Mouse (Mus musculus): ENCODE measurements at regions not wholly inside any gene's neighbourhood (a gene's known extent, or its start where the extent isn't known, plus 50 kb on each side); places are given as distances from the start of the nearest gene placed in this dataset.
"Not testable (repeated sequence)": the region's sequence is repeated elsewhere in the genome, so short reads cannot be mapped to it uniquely, and the experiment has no call there.

DNA sequence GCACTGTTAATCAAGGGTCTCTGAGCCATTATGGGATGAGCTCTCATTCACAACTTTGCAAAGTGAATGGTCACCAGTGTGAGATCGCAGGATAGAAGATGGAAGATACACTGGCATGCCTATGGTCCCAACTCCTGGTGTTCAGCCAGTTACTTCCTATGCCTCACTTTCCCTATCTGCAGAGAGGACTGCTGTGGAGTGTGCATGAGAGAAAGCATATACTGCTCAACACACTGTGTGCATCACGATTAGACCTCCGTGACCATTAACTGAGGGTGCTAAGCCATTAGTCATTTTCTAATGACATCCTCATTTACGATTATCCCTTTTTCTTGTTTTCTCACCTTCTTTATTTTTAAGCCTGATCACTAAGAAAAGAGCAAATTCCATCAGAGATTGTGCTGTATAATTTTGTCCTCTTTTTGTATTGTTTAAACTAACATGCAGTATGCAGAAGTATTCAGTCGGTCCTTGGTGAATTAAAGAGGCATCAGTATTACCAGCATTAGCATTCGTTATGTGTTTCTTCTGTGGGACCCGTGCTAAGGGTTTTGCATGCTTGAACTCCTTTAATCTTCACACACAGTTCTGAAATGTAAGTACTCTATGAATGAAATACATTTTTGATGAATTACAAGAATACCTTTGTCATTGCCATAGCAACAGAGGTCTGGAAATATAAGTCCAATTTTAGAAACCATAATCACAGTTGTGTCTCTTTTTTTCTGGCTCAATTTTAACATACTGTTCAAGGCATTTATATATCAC, 219.4 kb upstream of the Klf6 start:
- Histone ChIP-seq H3K9ac (no peak overlapping the region), H3K4me2 (no peak overlapping the region), H3K27ac (no peak overlapping the region), H3K36me3 (no peaks in the 10 kb centered on the region), H3K4me3 (replicated peaks) (no peak overlapping the region), H3K27me3 (no peaks in the 10 kb centered on the region), H3K4me1 (replicated peaks) (no peaks in the 10 kb centered on the region), H3K9me3 (replicated peaks) (no peaks in the 10 kb centered on the region)
- ATAC-seq (ENCODE audit: low read depth) (no peak), DNase-seq (no peak)
- 74% methylated on average over 7 of the region's 7 CpGs for WGBS (ENCODE audit: insufficient replicate concordance)

DNA sequence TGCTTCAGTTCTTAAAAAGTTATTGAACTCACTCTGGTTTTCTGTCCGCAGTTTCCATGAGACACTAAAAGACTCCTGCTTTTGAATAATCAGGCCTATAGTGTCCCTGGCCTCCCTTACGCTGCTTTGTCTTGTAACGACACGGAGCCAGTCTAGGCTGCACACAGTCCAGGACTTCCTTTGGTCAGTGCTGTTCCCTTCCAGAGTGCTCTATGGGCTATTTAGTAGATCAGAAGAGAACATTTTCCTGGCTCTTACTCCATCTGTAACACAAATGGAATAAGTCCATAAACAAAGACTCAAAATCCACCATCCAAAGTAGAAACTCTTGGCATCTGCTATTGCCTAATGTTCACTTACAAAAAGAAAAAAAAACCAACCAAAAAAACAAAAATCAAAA, 213.0 kb upstream of the Klf6 start:
- Histone ChIP-seq H3K27ac (no peak overlapping the region), H3K9ac (no peak overlapping the region), H3K9me3 (replicated peaks) (no peaks in the 10 kb centered on the region), H3K4me3 (replicated peaks) (no peak overlapping the region), H3K27me3 (no peaks in the 10 kb centered on the region), H3K4me2 (no peak overlapping the region), H3K4me1 (replicated peaks) (no peaks in the 10 kb centered on the region), H3K36me3 (no peaks in the 10 kb centered on the region)
- ATAC-seq (ENCODE audit: low read depth) (no peak), DNase-seq (no peak)
- WGBS (ENCODE audit: insufficient replicate concordance) = 71% methylated on average over 4 of the region's 4 CpGs

DNA sequence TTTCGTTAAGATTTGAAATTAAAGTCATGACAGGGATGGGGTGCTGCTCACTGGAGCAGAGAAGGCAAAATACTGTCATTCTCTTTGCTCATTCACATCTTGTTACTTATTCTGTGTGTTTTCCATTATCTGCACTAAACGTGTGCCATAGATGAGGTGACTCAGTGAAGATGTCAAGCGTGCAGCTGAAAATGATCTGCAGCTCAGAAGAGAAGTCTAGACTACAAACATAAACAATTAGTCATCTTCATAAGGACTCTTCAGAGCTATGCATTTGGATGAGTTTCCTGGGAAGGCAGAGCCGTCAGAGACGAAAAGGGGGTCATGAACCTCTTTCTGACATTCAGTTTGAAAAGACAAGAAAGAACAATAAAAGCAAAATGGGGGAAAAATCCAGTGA, 203.7 kb upstream of the Klf6 start:
- Histone ChIP-seq H3K27me3 (no peaks in the 10 kb centered on the region), H3K4me1 (replicated peaks) (no peaks in the 10 kb centered on the region), H3K4me3 (replicated peaks) (no peak overlapping the region), H3K27ac (no peak overlapping the region), H3K4me2 (no peak overlapping the region), H3K9ac (no peak overlapping the region), H3K9me3 (replicated peaks) (no peaks in the 10 kb centered on the region), H3K36me3 (no peaks in the 10 kb centered on the region)
- 69% methylated on average over 5 of the region's 5 CpGs for WGBS (ENCODE audit: insufficient replicate concordance)
- no peak for ATAC-seq (ENCODE audit: low read depth)
- no peak for DNase-seq

DNA sequence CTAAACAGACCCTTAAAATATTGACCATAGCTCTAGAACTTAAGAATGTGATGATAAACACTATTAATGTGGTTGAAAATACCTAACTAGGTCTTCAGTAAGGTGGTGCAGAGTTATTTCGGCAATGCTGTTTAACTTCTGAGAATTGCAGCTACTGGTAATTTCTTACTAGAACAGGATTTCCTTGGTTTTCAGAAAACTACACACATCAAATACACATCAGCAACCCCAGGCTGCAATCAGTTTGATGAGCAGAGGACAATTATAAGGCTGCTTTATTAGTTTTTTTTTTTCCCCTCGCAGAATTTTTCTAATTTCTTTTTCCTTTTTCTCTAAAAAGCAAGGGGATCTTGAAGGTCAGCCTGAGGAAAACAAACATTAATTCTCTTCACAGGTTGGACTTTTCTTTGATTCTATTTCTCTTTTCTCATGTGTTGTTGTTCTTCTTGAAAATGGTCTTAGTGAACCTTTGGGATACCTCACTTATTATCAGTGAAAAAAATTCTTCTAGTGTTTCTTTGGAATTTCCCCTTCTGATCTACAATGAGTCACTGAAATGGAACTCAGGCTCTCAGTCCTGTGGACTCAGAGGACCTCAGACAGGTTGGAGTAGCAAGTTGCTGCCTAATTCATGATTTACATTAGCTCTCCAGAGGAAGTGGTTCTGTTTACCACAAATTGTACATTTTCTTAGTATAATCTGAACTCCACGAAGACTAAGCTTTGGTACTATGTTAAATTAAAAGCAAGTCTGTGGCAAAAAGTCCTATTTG, 194.9 kb upstream of the Klf6 start:
- Histone ChIP-seq H3K36me3 (no peaks in the 10 kb centered on the region), H3K4me2 (no peak overlapping the region), H3K9me3 (replicated peaks) (no peaks in the 10 kb centered on the region), H3K27ac (no peak overlapping the region), H3K9ac (no peak overlapping the region), H3K4me3 (replicated peaks) (no peak overlapping the region), H3K4me1 (replicated peaks) (no peaks in the 10 kb centered on the region), H3K27me3 (no peaks in the 10 kb centered on the region)
- 48% methylated on average over 3 of the region's 3 CpGs for WGBS (ENCODE audit: insufficient replicate concordance)
- DNase-seq = no peak
- ATAC-seq (ENCODE audit: low read depth) = no peak

DNA sequence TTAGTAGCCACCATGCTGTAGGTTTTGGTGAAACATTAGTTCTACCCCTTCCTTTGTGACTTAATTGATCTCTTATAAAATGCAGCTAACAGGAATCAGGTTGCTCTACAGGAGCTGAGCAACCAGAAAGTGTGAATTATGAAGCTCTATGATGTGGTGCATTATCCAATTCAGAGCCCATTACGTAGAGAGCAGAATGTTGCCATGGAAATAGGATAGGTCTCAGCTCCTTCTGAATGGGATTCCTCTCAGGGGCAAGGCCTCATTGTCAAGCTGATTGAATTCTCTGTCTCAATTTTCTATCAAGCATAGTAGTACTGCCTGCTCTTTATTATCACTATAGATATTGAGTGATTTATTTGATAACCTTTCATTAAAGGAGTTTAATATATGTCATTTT, 185.6 kb upstream of the Klf6 start:
- no peak overlapping the region for H3K9ac ChIP-seq
- H3K9me3 ChIP-seq (replicated peaks) = no peaks in the 10 kb centered on the region
- no peak overlapping the region for H3K4me3 ChIP-seq (replicated peaks)
- no peak for DNase-seq
- no peak overlapping the region for H3K4me2 ChIP-seq
- 65% methylated on average over 1 of the region's 1 CpGs for WGBS (ENCODE audit: insufficient replicate concordance)
- no peaks in the 10 kb centered on the region for H3K36me3 ChIP-seq
- H3K27ac ChIP-seq = no peak overlapping the region
- no peaks in the 10 kb centered on the region for H3K4me1 ChIP-seq (replicated peaks)
- ATAC-seq (ENCODE audit: low read depth) = no peak
- no peaks in the 10 kb centered on the region for H3K27me3 ChIP-seq

DNA sequence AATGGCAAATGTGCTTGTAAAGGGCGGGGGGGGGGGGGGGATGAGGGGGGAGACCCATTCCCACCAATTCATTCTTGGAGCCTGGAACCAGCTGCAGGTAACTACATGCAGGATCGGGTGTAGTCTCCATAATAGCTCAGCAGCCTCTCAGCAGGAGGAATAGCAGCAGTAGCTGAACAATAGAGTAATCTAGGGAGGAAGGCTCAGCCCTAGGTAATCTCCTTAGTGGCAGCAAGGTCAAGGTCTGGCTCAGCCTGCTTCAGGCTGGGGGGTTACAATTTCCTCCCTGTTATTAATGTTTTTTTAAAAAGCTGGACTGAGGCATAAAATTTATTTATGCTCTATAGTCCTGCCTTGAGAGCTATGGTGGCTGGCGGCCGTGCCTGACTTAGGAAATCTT, 171.2 kb upstream of the Klf6 start:
- 63% methylated on average over 4 of the region's 4 CpGs for WGBS (ENCODE audit: insufficient replicate concordance)
- Histone ChIP-seq H3K27me3 (no peaks in the 10 kb centered on the region), H3K9me3 (replicated peaks) (no peaks in the 10 kb centered on the region), H3K4me1 (replicated peaks) (no peaks in the 10 kb centered on the region), H3K27ac (no peak overlapping the region), H3K9ac (no peak overlapping the region), H3K4me2 (no peak overlapping the region), H3K4me3 (replicated peaks) (no peak overlapping the region), H3K36me3 (no peaks in the 10 kb centered on the region)
- DNase-seq (no peak), ATAC-seq (ENCODE audit: low read depth) (no peak)

DNA sequence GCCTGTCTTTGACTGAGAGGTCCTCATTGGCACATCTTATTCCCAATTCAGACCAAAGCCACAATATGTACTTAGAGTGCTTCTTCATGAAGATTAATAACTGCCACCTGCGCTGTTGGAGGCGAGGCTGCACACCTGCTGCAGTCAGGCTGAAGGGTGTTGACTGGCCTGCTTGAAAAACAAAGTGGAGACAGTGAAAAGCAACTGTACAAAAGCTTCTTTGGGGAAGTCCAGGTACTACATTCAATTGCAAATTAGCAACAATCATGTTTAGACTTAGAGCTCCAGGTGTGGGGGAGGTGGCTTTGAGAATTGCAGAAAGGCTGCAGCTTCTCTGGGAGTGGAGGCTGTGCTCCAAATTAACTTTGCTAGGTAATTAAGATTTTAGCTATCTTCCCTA, 170.6 kb upstream of the Klf6 start:
- ATAC-seq (ENCODE audit: low read depth); H3K27me3 ChIP-seq; DNase-seq; H3K4me1 ChIP-seq (replicated peaks); H3K36me3 ChIP-seq; H3K4me2 ChIP-seq; H3K9me3 ChIP-seq (replicated peaks); H3K9ac ChIP-seq; H3K4me3 ChIP-seq (replicated peaks); H3K27ac ChIP-seq: not testable (repeated sequence)
- WGBS (ENCODE audit: insufficient replicate concordance) = 74% methylated on average over 2 of the region's 2 CpGs

DNA sequence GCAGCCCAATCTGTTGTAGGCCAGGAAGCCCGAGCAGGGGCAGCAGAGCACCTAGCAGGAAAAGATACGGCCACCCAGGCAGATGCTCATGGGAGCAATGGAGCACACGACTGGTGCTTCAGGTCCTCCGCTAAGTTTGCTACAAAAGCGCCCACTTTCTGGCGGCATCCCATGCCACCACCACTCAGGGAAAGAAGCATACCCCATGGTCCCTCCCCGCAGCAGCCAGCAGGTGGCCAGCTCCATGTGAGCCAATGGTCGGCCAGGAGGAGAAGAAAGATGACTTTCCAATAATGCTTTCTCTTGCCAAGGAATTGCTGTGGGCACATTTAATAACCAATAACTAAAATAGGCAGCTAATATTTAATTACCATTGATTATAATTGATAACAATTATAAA, 166.7 kb upstream of the Klf6 start:
- Histone ChIP-seq H3K27ac (no peak overlapping the region), H3K9ac (no peak overlapping the region), H3K4me3 (replicated peaks) (no peak overlapping the region), H3K4me1 (replicated peaks) (no peaks in the 10 kb centered on the region), H3K9me3 (replicated peaks) (no peaks in the 10 kb centered on the region), H3K4me2 (no peak overlapping the region), H3K36me3 (no peaks in the 10 kb centered on the region), H3K27me3 (no peaks in the 10 kb centered on the region)
- ATAC-seq (ENCODE audit: low read depth) (no peak), DNase-seq (no peak)
- WGBS (ENCODE audit: insufficient replicate concordance) = 67% methylated on average over 8 of the region's 8 CpGs

DNA sequence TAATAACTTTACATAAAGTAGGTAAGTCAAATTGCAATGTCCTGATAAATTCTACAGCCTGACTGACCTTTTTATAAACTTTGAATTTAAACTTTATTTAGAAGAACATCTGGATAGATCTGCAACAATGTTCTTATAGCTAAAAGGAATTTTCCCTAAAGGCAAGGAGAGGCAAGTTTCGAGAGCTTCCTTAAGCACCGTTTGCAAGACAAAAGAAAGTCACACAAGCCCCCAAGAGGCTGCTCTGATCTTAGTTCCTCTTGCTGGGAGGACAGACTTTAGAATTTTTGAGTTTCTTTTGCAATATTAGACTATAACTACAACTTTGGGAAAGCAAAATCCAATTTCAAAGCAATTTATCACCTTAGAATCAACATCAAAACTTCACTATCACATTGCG, 165.7 kb upstream of the Klf6 start:
- ATAC-seq (ENCODE audit: low read depth); H3K27ac ChIP-seq; H3K36me3 ChIP-seq; H3K9me3 ChIP-seq (replicated peaks); H3K27me3 ChIP-seq; H3K4me3 ChIP-seq (replicated peaks); H3K9ac ChIP-seq; H3K4me1 ChIP-seq (replicated peaks); H3K4me2 ChIP-seq; DNase-seq: not testable (repeated sequence)
- 62% methylated on average over 3 of the region's 3 CpGs for WGBS (ENCODE audit: insufficient replicate concordance)

DNA sequence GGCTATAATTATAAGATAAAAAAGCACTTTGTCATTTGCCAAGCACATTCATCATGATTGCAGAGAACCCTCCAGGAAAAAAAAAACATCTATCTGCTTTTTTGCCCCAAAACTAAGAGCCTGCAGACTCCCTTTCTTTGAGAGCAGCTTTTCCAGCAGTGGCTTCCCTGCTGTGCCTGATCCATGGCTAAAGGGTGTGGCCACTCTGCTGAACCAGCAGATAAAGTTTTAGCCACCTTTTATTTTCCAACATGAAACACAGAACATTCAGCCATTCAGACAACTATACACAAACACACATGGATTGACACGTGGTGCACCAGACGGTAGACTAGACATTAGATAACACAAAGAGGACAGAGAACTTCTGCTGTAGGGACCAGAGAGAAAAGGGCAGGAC, 164.9 kb upstream of the Klf6 start:
- DNase-seq = no peak
- no peak overlapping the region for H3K4me3 ChIP-seq (replicated peaks)
- H3K4me2 ChIP-seq = no peak overlapping the region
- WGBS (ENCODE audit: insufficient replicate concordance) = 29% methylated on average over 2 of the region's 2 CpGs
- no peak overlapping the region for H3K9ac ChIP-seq
- no peaks in the 10 kb centered on the region for H3K36me3 ChIP-seq
- H3K27me3 ChIP-seq = no peaks in the 10 kb centered on the region
- H3K27ac ChIP-seq = no peak overlapping the region
- no peak for ATAC-seq (ENCODE audit: low read depth)
- H3K4me1 ChIP-seq (replicated peaks) = no peaks in the 10 kb centered on the region
- H3K9me3 ChIP-seq (replicated peaks) = no peaks in the 10 kb centered on the region

DNA sequence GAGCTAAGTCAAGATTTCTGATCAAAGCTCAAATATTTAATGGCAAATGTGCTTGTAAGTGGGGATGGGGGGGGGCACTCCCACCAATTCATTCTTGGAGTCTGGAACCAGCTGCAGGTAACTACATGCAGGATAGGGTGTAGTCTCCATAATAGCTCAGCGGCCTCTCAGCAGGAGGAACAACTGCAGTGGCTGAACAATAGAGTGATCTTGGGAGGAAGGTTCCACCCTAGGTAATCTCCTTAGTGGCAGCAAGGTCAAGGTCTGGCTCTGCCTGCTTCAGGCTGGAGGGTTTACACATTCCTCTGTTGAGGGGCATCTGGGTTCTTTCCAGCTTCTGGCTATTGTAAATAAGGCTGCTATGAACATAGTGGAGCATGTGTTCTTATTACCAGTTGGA, 164.0 kb upstream of the Klf6 start:
- ATAC-seq (ENCODE audit: low read depth); H3K4me1 ChIP-seq (replicated peaks); H3K9me3 ChIP-seq (replicated peaks); DNase-seq; H3K36me3 ChIP-seq; H3K27me3 ChIP-seq; H3K4me2 ChIP-seq; H3K9ac ChIP-seq; H3K4me3 ChIP-seq (replicated peaks); H3K27ac ChIP-seq: not testable (repeated sequence)
- 67% methylated on average over 1 of the region's 1 CpGs for WGBS (ENCODE audit: insufficient replicate concordance)

DNA sequence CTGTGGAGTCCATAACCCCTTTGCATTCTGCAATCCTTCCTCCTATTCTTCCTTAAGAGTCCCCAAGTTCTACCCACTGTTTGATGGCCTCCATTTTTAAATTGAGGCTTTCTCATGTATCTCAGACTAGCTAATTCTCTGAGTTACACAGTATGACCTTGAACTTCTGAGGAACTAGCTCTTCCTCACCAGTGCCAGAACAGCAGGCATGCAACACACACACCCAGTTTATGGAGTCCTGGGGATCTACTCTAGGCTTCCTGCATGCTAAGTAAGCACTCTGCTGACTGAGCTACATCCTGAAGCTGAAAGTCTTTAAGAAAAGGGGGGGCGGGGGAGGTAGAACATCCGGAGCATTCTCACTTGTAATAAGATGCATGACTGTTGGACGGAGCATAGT, 159.2 kb upstream of the Klf6 start:
- Histone ChIP-seq H3K4me2 (no peak overlapping the region), H3K4me3 (replicated peaks) (no peak overlapping the region), H3K27ac (no peak overlapping the region), H3K36me3 (no peaks in the 10 kb centered on the region), H3K9me3 (replicated peaks) (no peaks in the 10 kb centered on the region), H3K9ac (no peak overlapping the region), H3K4me1 (replicated peaks) (no peaks in the 10 kb centered on the region), H3K27me3 (no peaks in the 10 kb centered on the region)
- DNase-seq (no peak), ATAC-seq (ENCODE audit: low read depth) (no peak)
- WGBS (ENCODE audit: insufficient replicate concordance) = 61% methylated on average over 3 of the region's 3 CpGs

Measured in liver, embryonic 13.5 days (tissue).